Mouse (Mus musculus): ENCODE measurements around the gene Cebpzos. TPM values are rescaled to one million over a fixed set of nuclear protein-coding genes. Genes with fewer than 3 reads are reported as not detected.
A peak's percentile ranks its signal among the peaks of the same experiment; 100 is the strongest.

The Cebpzos gene
- polyA plus RNA-seq, 1 experiment from 2014 or later: 104 TPM

- H3K4me2 ChIP-seq (ENCODE audit: low read length): no peak overlapping the region
- H3K4me3 ChIP-seq (ENCODE audit: low read depth, low read length): no peak overlapping the region
- H3K9me3 ChIP-seq (ENCODE audit: control insufficient read depth, low read length): no peaks in the 10 kb centered on the region
- no peaks in the 10 kb centered on the region for H3K36me3 ChIP-seq (ENCODE audit: control insufficient read depth, insufficient read depth, low read length)
- DNase-seq (ENCODE audit: low spot score) (no peak), ATAC-seq (replicated peaks; ENCODE audit: low FRiP score, low TSS enrichment, low read depth) (no peak)
- no peak overlapping the region for H3K9ac ChIP-seq (ENCODE audit: low read length)
- 0 out of 2 replicates have a peak, but pooled peaks cover 2% of the 10 kb centered on the region for H3K4me1 ChIP-seq (replicated peaks; ENCODE audit: control insufficient read depth, insufficient read depth, low read length)
- no peaks in the 10 kb centered on the region for H3K27me3 ChIP-seq (replicated peaks; ENCODE audit: control insufficient read depth, insufficient read depth, low read length)
- H3K27ac ChIP-seq (ENCODE audit: low read depth): no peak overlapping the region
- 80% methylated on average over 9 of the region's 9 CpGs for WGBS
These were observed 25.3 kb upstream of the Cebpzos start for GRCm38 (mm10) chr17:78891020-78891419.

GRCm38 (mm10) chr17:78894991-78895390 lies 21.3 kb upstream of the Cebpzos start:
- peak overlapping the region; percentile 42; the same call in 1 of the 2 replicates for H3K4me2 ChIP-seq (ENCODE audit: low read length)
- ATAC-seq (replicated peaks; ENCODE audit: low FRiP score, low TSS enrichment, low read depth): no peak
- H3K27ac ChIP-seq (ENCODE audit: low read depth): no peak overlapping the region
- H3K4me1 ChIP-seq (replicated peaks; ENCODE audit: control insufficient read depth, insufficient read depth, low read length): 0 out of 2 replicates have a peak, but pooled peaks cover 2% of the 10 kb centered on the region
- H3K4me3 ChIP-seq (ENCODE audit: low read depth, low read length): no peak overlapping the region
- no peaks in the 10 kb centered on the region for H3K27me3 ChIP-seq (replicated peaks; ENCODE audit: control insufficient read depth, insufficient read depth, low read length)
- no peak for DNase-seq (ENCODE audit: low spot score)
- 74% methylated on average over 7 of the region's 7 CpGs for WGBS
- no peaks in the 10 kb centered on the region for H3K36me3 ChIP-seq (ENCODE audit: control insufficient read depth, insufficient read depth, low read length)
- no peaks in the 10 kb centered on the region for H3K9me3 ChIP-seq (ENCODE audit: control insufficient read depth, low read length)
- no peak overlapping the region for H3K9ac ChIP-seq (ENCODE audit: low read length)

GRCm38 (mm10) chr17:78895394-78895793 lies 20.9 kb upstream of the Cebpzos start:
- no peaks in the 10 kb centered on the region for H3K27me3 ChIP-seq (replicated peaks; ENCODE audit: control insufficient read depth, insufficient read depth, low read length)
- no peak overlapping the region; the same call in 1 of the 2 replicates for H3K4me3 ChIP-seq (ENCODE audit: low read depth, low read length)
- no peak overlapping the region for H3K27ac ChIP-seq (ENCODE audit: low read depth)
- DNase-seq (ENCODE audit: low spot score) (peak; percentile 91), ATAC-seq (replicated peaks; ENCODE audit: low FRiP score, low TSS enrichment, low read depth) (no peak; the same call in 1 of the 2 replicates)
- H3K4me2 ChIP-seq (ENCODE audit: low read length): peak overlapping the region; percentile 42
- WGBS: 25% methylated on average over 8 of the region's 8 CpGs
- H3K4me1 ChIP-seq (replicated peaks; ENCODE audit: control insufficient read depth, insufficient read depth, low read length): 0 out of 2 replicates have a peak, but pooled peaks cover 2% of the 10 kb centered on the region
- no peaks in the 10 kb centered on the region for H3K36me3 ChIP-seq (ENCODE audit: control insufficient read depth, insufficient read depth, low read length)
- no peaks in the 10 kb centered on the region for H3K9me3 ChIP-seq (ENCODE audit: control insufficient read depth, low read length)
- no peak overlapping the region for H3K9ac ChIP-seq (ENCODE audit: low read length)

GRCm38 (mm10) chr17:78903158-78903557 lies 13.1 kb upstream of the Cebpzos start:
- H3K9me3 ChIP-seq (ENCODE audit: control insufficient read depth, low read length): no peaks in the 10 kb centered on the region
- H3K4me3 ChIP-seq (ENCODE audit: low read depth, low read length): no peak overlapping the region
- ATAC-seq (replicated peaks; ENCODE audit: low FRiP score, low TSS enrichment, low read depth) (no peak), DNase-seq (ENCODE audit: low spot score) (no peak)
- no peaks in the 10 kb centered on the region for H3K4me1 ChIP-seq (replicated peaks; ENCODE audit: control insufficient read depth, insufficient read depth, low read length)
- H3K27ac ChIP-seq (ENCODE audit: low read depth): no peak overlapping the region
- WGBS: 73% methylated on average over 2 of the region's 2 CpGs
- no peaks in the 10 kb centered on the region for H3K27me3 ChIP-seq (replicated peaks; ENCODE audit: control insufficient read depth, insufficient read depth, low read length)
- no peak overlapping the region for H3K4me2 ChIP-seq (ENCODE audit: low read length)
- no peaks in the 10 kb centered on the region for H3K36me3 ChIP-seq (ENCODE audit: control insufficient read depth, insufficient read depth, low read length)
- no peak overlapping the region for H3K9ac ChIP-seq (ENCODE audit: low read length)

- Histone ChIP-seq H3K36me3 (ENCODE audit: control insufficient read depth, insufficient read depth, low read length) (no peaks in the 10 kb centered on the region), H3K4me1 (replicated peaks; ENCODE audit: control insufficient read depth, insufficient read depth, low read length) (no peaks in the 10 kb centered on the region), H3K9ac (ENCODE audit: low read length) (no peak within 1 kb of the TSS), H3K4me2 (ENCODE audit: low read length) (no peak within 1 kb of the TSS), H3K27me3 (replicated peaks; ENCODE audit: control insufficient read depth, insufficient read depth, low read length) (0 out of 2 replicates have a peak, but pooled peaks cover 2% of the 10 kb centered on the region), H3K27ac (ENCODE audit: low read depth) (no peak within 1 kb of the TSS), H3K9me3 (ENCODE audit: control insufficient read depth, low read length) (no peaks in the 10 kb centered on the region), H3K4me3 (ENCODE audit: low read depth, low read length) (no peak within 1 kb of the TSS)
- no peak for DNase-seq (ENCODE audit: low spot score)
- no peak for ATAC-seq (replicated peaks; ENCODE audit: low FRiP score, low TSS enrichment, low read depth)
- 85% methylated on average over 5 of the region's 5 CpGs for WGBS
These were observed 9.4 kb upstream of the Cebpzos start, which contains the start of gene Sult6b1 for GRCm38 (mm10) chr17:78906892-78907291. Sult6b1 (minus strand) TSS chr17:78906992.

GRCm38 (mm10) chr17:78909374-78909773 lies 6.9 kb upstream of the Cebpzos start:
- no peak overlapping the region for H3K27ac ChIP-seq (ENCODE audit: low read depth)
- H3K36me3 ChIP-seq (ENCODE audit: control insufficient read depth, insufficient read depth, low read length): no peaks in the 10 kb centered on the region
- no peaks in the 10 kb centered on the region for H3K9me3 ChIP-seq (ENCODE audit: control insufficient read depth, low read length)
- 81% methylated on average over 2 of the region's 2 CpGs for WGBS
- H3K9ac ChIP-seq (ENCODE audit: low read length): no peak overlapping the region
- H3K4me3 ChIP-seq (ENCODE audit: low read depth, low read length): no peak overlapping the region
- H3K4me2 ChIP-seq (ENCODE audit: low read length): no peak overlapping the region
- 0 out of 2 replicates have a peak, but pooled peaks cover 2% of the 10 kb centered on the region for H3K27me3 ChIP-seq (replicated peaks; ENCODE audit: control insufficient read depth, insufficient read depth, low read length)
- DNase-seq (ENCODE audit: low spot score): no peak
- ATAC-seq (replicated peaks; ENCODE audit: low FRiP score, low TSS enrichment, low read depth): no peak
- H3K4me1 ChIP-seq (replicated peaks; ENCODE audit: control insufficient read depth, insufficient read depth, low read length): no peaks in the 10 kb centered on the region

- peak overlapping the region; percentile 34 for H3K4me3 ChIP-seq (ENCODE audit: low read depth, low read length)
- 30% methylated on average over 6 of the region's 6 CpGs for WGBS
- no peak for DNase-seq (ENCODE audit: low spot score)
- H3K36me3 ChIP-seq (ENCODE audit: control insufficient read depth, insufficient read depth, low read length): no peaks in the 10 kb centered on the region
- H3K27me3 ChIP-seq (replicated peaks; ENCODE audit: control insufficient read depth, insufficient read depth, low read length): 0 out of 2 replicates have a peak, but pooled peaks cover 2% of the 10 kb centered on the region
- ATAC-seq (replicated peaks; ENCODE audit: low FRiP score, low TSS enrichment, low read depth): no peak
- no peak overlapping the region for H3K27ac ChIP-seq (ENCODE audit: low read depth)
- peaks cover 11% of the 10 kb centered on the region for H3K4me1 ChIP-seq (replicated peaks; ENCODE audit: control insufficient read depth, insufficient read depth, low read length)
- H3K9ac ChIP-seq (ENCODE audit: low read length): no peak overlapping the region
- no peaks in the 10 kb centered on the region for H3K9me3 ChIP-seq (ENCODE audit: control insufficient read depth, low read length)
- peak overlapping the region; percentile 47 for H3K4me2 ChIP-seq (ENCODE audit: low read length)
These were observed 3.4 kb upstream of the Cebpzos start for GRCm38 (mm10) chr17:78912861-78913281.

- Histone ChIP-seq H3K27me3 (replicated peaks; ENCODE audit: control insufficient read depth, insufficient read depth, low read length) (0 out of 2 replicates have a peak, but pooled peaks cover 2% of the 10 kb centered on the region), H3K9ac (ENCODE audit: low read length) (no peak overlapping the region), H3K4me2 (ENCODE audit: low read length) (no peak overlapping the region), H3K4me3 (ENCODE audit: low read depth, low read length) (no peak overlapping the region), H3K27ac (ENCODE audit: low read depth) (no peak overlapping the region), H3K4me1 (replicated peaks; ENCODE audit: control insufficient read depth, insufficient read depth, low read length) (peaks cover 11% of the 10 kb centered on the region), H3K36me3 (ENCODE audit: control insufficient read depth, insufficient read depth, low read length) (peaks cover 5% of the 10 kb centered on the region; the same call in 1 of the 2 replicates), H3K9me3 (ENCODE audit: control insufficient read depth, low read length) (no peaks in the 10 kb centered on the region)
- no peak for ATAC-seq (replicated peaks; ENCODE audit: low FRiP score, low TSS enrichment, low read depth)
- no peak for DNase-seq (ENCODE audit: low spot score)
- 70% methylated on average over 3 of the region's 3 CpGs for WGBS
These were observed 2.4 kb upstream of the Cebpzos start for GRCm38 (mm10) chr17:78913921-78914320.

GRCm38 (mm10) chr17:78915772-78916171 lies 528 bp upstream of the Cebpzos start:
- peaks cover 23% of the 10 kb centered on the region for H3K36me3 ChIP-seq (ENCODE audit: control insufficient read depth, insufficient read depth, low read length)
- peak; percentile 45; the same call in 1 of the 2 replicates for ATAC-seq (replicated peaks; ENCODE audit: low FRiP score, low TSS enrichment, low read depth)
- DNase-seq (ENCODE audit: low spot score): peak; percentile 64
- WGBS: 52% methylated on average over 6 of the region's 6 CpGs
- peak overlapping the region; percentile 79; the same call in 1 of the 2 replicates for H3K27ac ChIP-seq (ENCODE audit: low read depth)
- no peaks in the 10 kb centered on the region for H3K9me3 ChIP-seq (ENCODE audit: control insufficient read depth, low read length)
- no peaks in the 10 kb centered on the region for H3K27me3 ChIP-seq (replicated peaks; ENCODE audit: control insufficient read depth, insufficient read depth, low read length)
- peaks cover 11% of the 10 kb centered on the region for H3K4me1 ChIP-seq (replicated peaks; ENCODE audit: control insufficient read depth, insufficient read depth, low read length)
- no peak overlapping the region; the same call in 1 of the 2 replicates for H3K9ac ChIP-seq (ENCODE audit: low read length)
- H3K4me2 ChIP-seq (ENCODE audit: low read length): peak overlapping the region; percentile 91
- peak overlapping the region; percentile 78 for H3K4me3 ChIP-seq (ENCODE audit: low read depth, low read length)

Data from intestine, embryonic 14.5 days (tissue).